Mouse (Mus musculus): ENCODE results near the gene Cacfd1.

- TF ChIP-seq EP300 (IDR thresholded peaks at IDR 0.05) (no peak), CTCF (IDR thresholded peaks at IDR 0.05) (no peak)
Observed at GRCm38 (mm10) chr2:27006255-27006654, 3.5 kb upstream of the Cacfd1 start.

Measured in lung, postnatal 0 days (tissue).